Mouse (Mus musculus): ENCODE data around the gene Styxl1.

- no peak for TF ChIP-seq CTCF (IDR thresholded peaks at IDR 0.05; ENCODE audit: low read depth, low read length)
- TF ChIP-seq GATA1 (IDR thresholded peaks at IDR 0.05; ENCODE audit: borderline replicate concordance, low read length): no peak
- no peak for TF ChIP-seq GATA2 (IDR thresholded peaks at IDR 0.05; ENCODE audit: borderline replicate concordance, low read depth, low read length)
Observed at GRCm38 (mm10) chr5:135719586-135720120, 58.5 kb downstream of the Styxl1 start.
